Mouse (Mus musculus): Measurements from ENCODE around the gene Bcl2l1. TPM values are rescaled to one million over a fixed set of nuclear protein-coding genes. Genes with fewer than 3 reads are reported as not detected.
A peak's percentile ranks its signal among the peaks of the same experiment; 100 is the strongest.

Bcl2l1 gene
- polyA plus RNA-seq, 1 experiment from 2014 or later, result 155 TPM

DNA sequence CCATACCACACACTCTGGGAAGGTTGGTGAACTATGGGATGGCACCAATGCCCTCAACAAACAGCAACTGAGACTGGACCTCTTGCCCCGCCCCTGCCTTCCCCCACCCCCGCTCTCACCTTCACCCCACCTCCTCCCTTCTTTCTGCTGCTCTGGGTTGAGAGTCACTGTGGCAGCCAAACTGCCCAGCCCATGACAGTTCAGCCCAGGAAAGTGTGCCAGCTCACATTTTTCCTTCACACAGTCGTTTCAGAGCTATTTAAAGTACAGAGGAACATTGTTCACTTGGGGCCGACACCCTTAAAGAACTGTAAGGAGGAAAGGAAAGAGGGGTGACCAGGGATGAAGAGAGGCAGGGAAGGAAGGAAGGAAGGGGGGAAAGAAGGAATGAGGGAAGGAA is 73.2 kb downstream of the Bcl2l1 start:
- Histone ChIP-seq H3K4me3 (no peak overlapping the region), H3K4me1 (peaks cover 17% of the 10 kb centered on the region), H3K36me3 (no peaks in the 10 kb centered on the region), H3K27ac (no peak overlapping the region), H3K4me2 (replicated peaks) (no peak overlapping the region), H3K9ac (no peak overlapping the region), H3K9me3 (replicated peaks) (no peaks in the 10 kb centered on the region), H3K27me3 (peaks cover 10% of the 10 kb centered on the region)
- WGBS, result 61% methylated on average over 4 of the region's 4 CpGs
- ATAC-seq (ENCODE audit: low FRiP score), result no peak

DNA sequence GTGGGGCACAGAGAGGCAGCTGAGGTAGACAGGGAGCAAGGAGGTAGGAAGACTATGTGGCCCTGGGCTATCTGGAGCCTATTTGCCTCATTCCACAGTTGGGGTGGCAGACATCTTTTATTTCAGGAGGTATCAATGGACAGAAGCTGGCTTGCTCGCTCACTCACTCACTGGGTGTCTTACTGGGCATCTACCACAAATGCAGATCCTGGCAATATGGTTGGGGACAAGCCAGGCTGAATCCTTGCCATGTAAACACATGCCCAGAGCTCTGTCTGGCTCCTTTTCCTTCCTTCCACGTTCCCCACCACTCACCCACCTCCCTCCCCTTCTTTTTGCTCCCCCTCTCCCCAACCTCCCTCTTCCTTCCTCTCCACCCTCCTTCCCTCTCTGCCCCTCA is 74.0 kb downstream of the Bcl2l1 start:
- WGBS, result 51% methylated on average over 2 of the region's 2 CpGs
- Histone ChIP-seq H3K4me1 (peaks cover 17% of the 10 kb centered on the region), H3K36me3 (no peaks in the 10 kb centered on the region), H3K27ac (no peak overlapping the region), H3K9me3 (replicated peaks) (no peaks in the 10 kb centered on the region), H3K27me3 (peaks cover 13% of the 10 kb centered on the region), H3K4me2 (replicated peaks) (no peak overlapping the region), H3K9ac (no peak overlapping the region), H3K4me3 (no peak overlapping the region)
- no peak for ATAC-seq (ENCODE audit: low FRiP score)

DNA sequence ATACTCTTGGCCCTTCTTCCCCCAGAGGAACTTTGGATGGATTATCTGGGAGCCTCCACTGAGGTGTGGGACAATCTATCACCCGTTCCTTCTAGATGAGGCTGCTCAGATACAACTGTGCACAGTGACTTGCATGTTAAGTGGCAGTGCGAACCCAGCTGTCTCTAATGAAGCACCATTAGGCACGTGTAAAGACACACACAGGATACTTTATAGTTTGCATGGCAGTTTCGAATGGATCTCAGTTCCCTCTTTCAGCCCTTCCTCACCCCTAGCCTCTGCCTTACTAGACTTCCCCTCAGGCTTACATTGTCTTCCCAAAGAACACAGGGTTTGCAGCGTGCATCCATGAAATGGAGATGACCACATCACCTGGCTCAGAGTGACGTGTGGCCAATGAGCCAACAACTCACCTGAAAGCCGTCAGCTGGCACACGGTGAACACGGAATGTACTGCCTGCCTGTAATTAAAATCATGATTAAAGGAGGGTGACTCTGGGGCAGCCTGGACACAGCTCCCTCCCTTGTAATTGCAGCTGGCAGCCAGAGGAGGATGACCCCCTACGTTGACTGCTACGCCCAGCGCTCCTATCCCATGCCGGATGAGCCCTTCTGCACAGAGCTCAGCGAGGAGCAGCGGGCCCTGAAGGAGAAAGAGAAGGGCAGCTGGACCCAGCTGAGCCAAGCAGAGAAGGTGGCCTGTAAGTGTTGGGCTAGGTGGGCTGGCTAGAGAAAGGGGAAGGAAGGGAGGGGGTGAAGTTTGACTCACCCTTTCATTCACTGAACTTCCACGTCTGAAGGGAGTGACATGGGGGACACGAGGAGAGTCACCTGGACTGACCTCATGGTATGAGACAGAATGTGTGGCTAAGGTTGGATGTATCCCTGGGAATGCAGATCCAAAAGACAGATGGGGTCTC is 74.8 kb downstream of the Bcl2l1 start:
- no peak for ATAC-seq (ENCODE audit: low FRiP score)
- Histone ChIP-seq H3K4me3 (no peak overlapping the region), H3K4me2 (replicated peaks) (no peak overlapping the region), H3K4me1 (peaks cover 17% of the 10 kb centered on the region), H3K36me3 (no peaks in the 10 kb centered on the region), H3K27me3 (peaks cover 13% of the 10 kb centered on the region), H3K9ac (no peak overlapping the region), H3K27ac (no peak overlapping the region), H3K9me3 (replicated peaks) (no peaks in the 10 kb centered on the region)
- WGBS, result 67% methylated on average over 17 of the region's 17 CpGs

DNA sequence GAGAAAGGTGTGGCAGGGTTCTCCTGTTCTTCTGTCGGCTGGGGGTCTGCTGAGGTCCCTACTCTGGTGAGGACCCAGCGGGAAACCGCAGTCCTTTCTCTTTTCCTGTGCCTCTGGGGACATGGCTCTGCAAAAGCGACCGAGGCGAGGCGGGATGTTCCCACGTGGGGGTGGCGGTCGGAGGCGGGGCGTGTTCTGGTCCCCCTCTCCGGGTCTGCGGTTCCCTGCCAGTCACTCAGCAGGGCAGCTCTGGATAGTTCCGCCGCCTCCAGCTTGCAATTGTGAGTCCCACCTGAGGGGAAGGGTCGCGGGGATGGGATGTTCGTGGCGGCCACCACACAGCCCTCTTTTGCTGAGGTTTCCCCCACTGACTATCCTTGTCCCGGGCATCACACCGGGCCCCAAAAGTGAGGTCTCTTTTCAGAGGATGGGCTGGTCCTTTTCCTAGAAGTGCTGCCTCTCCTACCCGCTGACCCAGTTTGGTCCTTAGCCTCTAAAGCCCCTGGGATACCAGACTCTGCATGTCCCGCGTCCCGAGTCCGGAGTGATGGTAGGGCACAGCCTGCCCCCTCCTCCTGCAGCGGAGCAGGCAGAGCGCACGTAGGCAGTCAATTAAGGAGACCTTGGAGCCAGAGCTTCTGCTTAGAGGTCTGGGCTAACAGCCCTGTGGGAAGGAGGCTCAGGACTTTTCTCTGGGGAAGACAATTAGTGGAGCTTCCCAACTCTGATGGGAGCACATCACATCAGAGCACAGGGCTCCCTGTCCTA is 77.4 kb downstream of the Bcl2l1 start, which contains the start of gene Cox4i2:
Gene Cox4i2, plus strand, starts transcription at position 230 of the 768 bp plus-strand sequence.
- Histone ChIP-seq H3K9ac (peak within 1 kb of the TSS; percentile 42; the same call in 1 of the 2 replicates), H3K4me2 (replicated peaks) (peak within 1 kb of the TSS; percentile 51), H3K4me3 (peak within 1 kb of the TSS; percentile 21), H3K27ac (no peak within 1 kb of the TSS), H3K27me3 (peaks cover 13% of the 10 kb centered on the region), H3K36me3 (no peaks in the 10 kb centered on the region), H3K4me1 (peaks cover 17% of the 10 kb centered on the region), H3K9me3 (replicated peaks) (no peaks in the 10 kb centered on the region)
- ATAC-seq (ENCODE audit: low FRiP score), result no peak
- WGBS, result 4% methylated on average over 30 of the region's 30 CpGs

DNA sequence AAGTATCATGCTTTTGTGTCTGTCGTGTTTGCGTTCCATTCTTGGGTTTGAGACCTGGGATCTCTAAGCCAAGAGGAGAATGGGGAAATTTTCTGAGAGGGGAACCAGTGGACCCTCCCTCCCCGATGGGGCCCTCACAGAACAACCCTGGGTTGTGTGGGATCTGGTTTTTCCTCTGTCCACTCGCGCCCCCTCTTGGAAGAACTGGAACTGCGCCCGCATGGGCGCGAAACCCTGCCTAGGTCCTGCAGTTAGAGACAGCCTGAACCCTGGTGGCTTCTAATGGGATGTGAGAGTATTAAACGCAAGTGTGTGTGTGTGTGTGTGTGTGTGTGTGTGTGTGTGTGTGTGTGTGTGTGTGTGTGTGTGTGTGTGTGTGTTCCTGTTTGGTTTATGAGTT is 89.1 kb downstream of the Bcl2l1 start:
- Histone ChIP-seq H3K9ac (no peak overlapping the region), H3K4me1 (peaks cover 32% of the 10 kb centered on the region), H3K4me3 (no peak overlapping the region), H3K27me3 (no peaks in the 10 kb centered on the region), H3K4me2 (replicated peaks) (no peak overlapping the region; the same call in 1 of the 2 replicates), H3K36me3 (no peaks in the 10 kb centered on the region), H3K9me3 (replicated peaks) (no peaks in the 10 kb centered on the region), H3K27ac (0 out of 2 replicates have a peak overlapping the region, but pooled peaks have one; percentile 40)
- WGBS, result 26% methylated on average over 10 of the region's 10 CpGs
- 0 out of 2 replicates have a peak, but pooled peaks have one; percentile 15 for ATAC-seq (ENCODE audit: low FRiP score)

DNA sequence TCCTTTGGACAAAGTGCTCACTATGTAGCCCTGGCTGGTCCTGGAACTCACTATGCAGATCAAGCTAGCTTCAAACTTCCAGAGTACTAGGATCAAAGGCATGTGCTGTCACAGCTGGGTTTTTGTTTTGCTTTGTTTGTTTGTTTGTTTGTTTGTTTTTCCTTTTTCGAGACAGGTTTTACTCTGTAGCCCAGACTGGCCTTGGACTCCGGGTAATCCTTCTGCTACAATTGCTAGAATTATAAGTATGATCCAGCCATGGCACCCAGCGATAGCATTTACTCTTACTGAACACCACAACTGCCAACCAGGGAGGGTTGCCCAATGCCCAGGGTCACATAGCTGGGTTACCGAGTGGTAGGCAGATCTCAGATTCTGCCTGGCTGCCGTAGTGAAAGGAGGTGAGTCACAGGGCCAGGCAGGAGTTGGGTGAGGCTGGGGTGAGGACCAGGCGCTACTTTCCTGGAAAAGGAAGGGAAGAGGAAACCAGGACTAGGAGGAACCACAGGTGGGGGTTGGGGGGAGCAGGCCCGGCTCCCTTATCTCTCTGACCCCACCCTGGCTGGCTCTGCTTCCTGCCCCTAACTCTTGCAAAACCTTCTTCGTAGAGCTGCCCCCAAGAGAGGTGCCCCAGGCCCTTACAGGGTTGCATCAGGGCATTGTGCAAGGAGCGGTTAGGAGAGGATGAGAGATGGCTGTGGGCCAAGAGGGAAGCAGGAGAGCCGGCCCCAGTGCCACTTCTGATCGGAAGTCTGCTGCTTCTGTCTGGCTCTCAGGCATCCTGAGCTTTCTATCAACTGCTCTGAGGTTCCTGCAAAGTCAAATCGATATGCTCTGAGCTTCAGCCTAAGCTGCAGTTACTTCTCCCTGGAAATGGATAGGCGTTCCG is 90.1 kb downstream of the Bcl2l1 start:
- H3K27ac ChIP-seq, result peak overlapping the region; percentile 66
- 49% methylated on average over 14 of the region's 14 CpGs for WGBS
- H3K4me3 ChIP-seq, result no peak overlapping the region
- H3K27me3 ChIP-seq, result no peaks in the 10 kb centered on the region
- no peak overlapping the region for H3K9ac ChIP-seq
- ATAC-seq (ENCODE audit: low FRiP score), result no peak
- no peaks in the 10 kb centered on the region for H3K9me3 ChIP-seq (replicated peaks)
- H3K36me3 ChIP-seq, result no peaks in the 10 kb centered on the region
- H3K4me1 ChIP-seq, result peaks cover 35% of the 10 kb centered on the region
- H3K4me2 ChIP-seq (replicated peaks), result peak overlapping the region; percentile 28

DNA sequence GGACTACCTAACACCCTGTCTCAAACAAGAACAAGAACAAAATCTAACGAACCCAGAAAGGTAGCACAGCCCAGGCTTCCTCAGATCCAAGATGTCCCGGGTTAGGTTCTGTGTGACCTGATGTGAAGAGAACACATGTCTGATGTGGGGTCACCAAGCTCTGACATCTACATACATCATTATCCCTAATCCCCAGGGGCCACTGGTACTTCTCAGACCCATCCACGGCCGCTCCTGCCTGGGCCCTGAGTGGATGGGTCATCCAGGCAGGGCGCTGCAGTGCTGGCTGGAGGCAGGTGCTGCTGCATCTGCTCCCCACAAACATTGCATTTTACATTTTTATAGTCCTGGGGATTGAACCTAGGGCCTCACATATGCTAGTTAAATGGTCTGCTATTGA is 91.0 kb downstream of the Bcl2l1 start:
- WGBS, result 62% methylated on average over 5 of the region's 5 CpGs
- Histone ChIP-seq H3K9ac (no peak overlapping the region), H3K4me3 (no peak overlapping the region), H3K4me2 (replicated peaks) (no peak overlapping the region), H3K36me3 (no peaks in the 10 kb centered on the region), H3K27ac (peak overlapping the region; percentile 82), H3K4me1 (peaks cover 40% of the 10 kb centered on the region), H3K27me3 (no peaks in the 10 kb centered on the region), H3K9me3 (replicated peaks) (no peaks in the 10 kb centered on the region)
- ATAC-seq (ENCODE audit: low FRiP score), result no peak

DNA sequence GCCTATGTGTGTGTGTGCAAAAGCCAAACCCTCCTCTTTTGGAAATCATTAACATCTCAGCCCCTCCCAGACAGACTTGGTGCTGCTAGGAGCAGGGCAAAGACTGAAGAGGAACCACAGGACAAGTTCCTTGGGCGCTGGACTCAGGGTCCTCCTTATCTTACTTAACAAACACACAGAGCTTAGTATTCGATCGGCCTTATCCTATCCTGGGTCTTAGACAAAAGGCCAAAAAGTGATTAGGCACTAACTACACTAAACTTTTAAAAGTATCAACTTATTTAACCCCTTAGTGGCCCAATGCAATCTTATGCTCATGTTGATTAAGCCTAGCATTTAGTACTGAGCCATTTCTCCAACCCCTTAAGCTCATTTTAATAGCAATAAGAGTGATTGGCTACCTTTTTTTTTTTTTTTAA is 91.7 kb downstream of the Bcl2l1 start:
- Histone ChIP-seq H3K4me3 (no peak overlapping the region), H3K27ac (peak overlapping the region; percentile 82), H3K4me1 (peaks cover 44% of the 10 kb centered on the region), H3K27me3 (no peaks in the 10 kb centered on the region), H3K9ac (peak overlapping the region; percentile 60), H3K4me2 (replicated peaks) (peak overlapping the region; percentile 65), H3K9me3 (replicated peaks) (no peaks in the 10 kb centered on the region), H3K36me3 (no peaks in the 10 kb centered on the region)
- 18% methylated on average over 3 of the region's 3 CpGs for WGBS
- ATAC-seq (ENCODE audit: low FRiP score), result no peak

DNA sequence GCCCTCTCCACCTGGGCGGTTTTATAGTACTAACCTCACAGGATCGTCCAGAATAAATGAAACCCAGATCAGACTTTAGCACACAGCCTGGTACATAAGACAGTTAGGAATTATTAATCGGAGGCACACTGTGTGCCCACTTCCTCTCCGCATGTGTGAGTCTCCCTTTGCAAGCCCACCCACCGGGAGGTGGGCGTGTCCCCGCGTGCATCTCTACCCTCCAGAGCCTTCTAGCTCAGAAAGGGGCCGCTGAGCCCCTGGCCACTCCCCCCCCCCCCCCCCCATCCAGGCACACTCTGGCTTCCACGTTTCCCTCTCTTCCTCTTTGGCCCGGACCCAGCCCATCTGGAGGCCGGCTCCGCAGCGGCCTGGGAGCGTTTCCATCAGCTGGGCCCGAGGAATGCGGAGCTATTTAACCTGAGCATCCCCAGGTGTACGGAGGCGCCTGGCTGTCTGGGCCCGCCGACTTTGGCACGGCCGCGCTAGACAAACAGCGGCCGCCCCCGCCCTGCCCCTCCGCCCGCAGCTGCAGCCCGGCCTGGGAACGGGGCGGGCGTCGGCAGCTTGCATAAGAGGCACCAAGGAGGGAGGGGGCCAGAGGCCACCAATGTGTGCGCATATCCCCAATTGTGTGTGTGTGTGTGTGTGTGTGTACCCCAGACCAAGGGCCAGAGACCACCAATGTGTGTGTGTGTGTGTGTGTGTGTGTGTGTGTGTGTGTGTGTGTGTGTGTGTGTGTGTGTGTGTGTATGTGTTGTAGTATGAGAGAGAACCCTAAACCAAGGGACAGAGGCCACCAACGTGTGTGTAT is 92.3 kb downstream of the Bcl2l1 start:
- ATAC-seq (ENCODE audit: low FRiP score), result peak; percentile 27
- H3K27me3 ChIP-seq, result no peaks in the 10 kb centered on the region
- H3K9me3 ChIP-seq (replicated peaks), result no peaks in the 10 kb centered on the region
- H3K9ac ChIP-seq, result peak overlapping the region; percentile 60
- H3K27ac ChIP-seq, result peak overlapping the region; percentile 82
- H3K4me3 ChIP-seq, result peak overlapping the region; percentile 49
- under 1% methylated on average over 33 of the region's 36 CpGs for WGBS
- peaks cover 50% of the 10 kb centered on the region for H3K4me1 ChIP-seq
- H3K36me3 ChIP-seq, result no peaks in the 10 kb centered on the region
- H3K4me2 ChIP-seq (replicated peaks), result peak overlapping the region; percentile 65

DNA sequence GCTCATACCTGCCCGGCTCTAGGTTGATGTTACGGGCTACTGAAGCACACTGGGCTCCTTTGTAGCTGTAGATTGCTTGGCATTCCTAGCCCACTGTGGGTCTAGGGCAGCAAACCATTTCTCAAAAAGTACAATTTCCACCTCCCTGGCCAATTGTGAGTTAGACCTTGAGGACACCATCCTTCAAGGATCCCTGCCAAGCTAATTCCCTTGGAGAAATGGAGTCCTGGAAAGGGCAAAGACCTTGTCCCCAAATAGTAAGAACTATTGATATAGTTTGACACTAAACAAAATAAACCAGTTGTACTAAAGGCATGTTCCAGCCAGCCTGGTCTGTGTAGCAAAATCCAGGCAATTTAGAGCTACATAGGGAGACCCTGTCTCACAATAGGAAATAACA is 93.2 kb downstream of the Bcl2l1 start:
- no peak for ATAC-seq (ENCODE audit: low FRiP score)
- no peaks in the 10 kb centered on the region for H3K36me3 ChIP-seq
- H3K27ac ChIP-seq, result peak overlapping the region; percentile 82
- H3K27me3 ChIP-seq, result no peaks in the 10 kb centered on the region
- no peaks in the 10 kb centered on the region for H3K9me3 ChIP-seq (replicated peaks)
- peak overlapping the region; percentile 70 for H3K9ac ChIP-seq
- H3K4me3 ChIP-seq, result peak overlapping the region; percentile 49
- WGBS, result 46% methylated on average over 2 of the region's 2 CpGs
- H3K4me2 ChIP-seq (replicated peaks), result peak overlapping the region; percentile 65
- peaks cover 56% of the 10 kb centered on the region for H3K4me1 ChIP-seq

Measured in hindbrain, embryonic 12.5 days (tissue).